Mouse (Mus musculus) liver, postnatal 0 days (tissue): ENCODE measurements around the gene Ric1. TPM values are rescaled to one million over a fixed set of nuclear protein-coding genes. Genes with fewer than 3 reads are reported as not detected.

ENCODE experiments used
- ATAC-seq: fragments of 200-750 bp; cut with Nextera tagmentation; 2 replicates; pipeline ENCODE4 v1.8.0; 2017; ENCODE audit warnings: mild to moderate bottlenecking, moderate library complexity
- DNase-seq: peaks from one replicate; pipeline ENCODE4 v3.0.0-alpha.2; 2016
- H3K27ac ChIP-seq: fragments of 300-500 bp; sonication (generic); 2 replicates; pipeline ENCODE4 v1.5.1; 2014; ENCODE audit warnings: antibody characterized with exemption, moderate library complexity, mild to moderate bottlenecking, low read depth
- H3K27me3 ChIP-seq: fragments of 300-500 bp; sonication (generic); 2 replicates; pipeline ENCODE4 v1.6.1; 2014; ENCODE audit warnings: low read length, control low read depth, mixed read lengths; ENCODE audit not compliant: insufficient read depth
- H3K36me3 ChIP-seq: fragments of 300-500 bp; sonication (generic); replicated peaks from 2 replicates; pipeline ENCODE4 v1.6.1; 2014; ENCODE audit warnings: mild to moderate bottlenecking, control low read depth, low read length, moderate library complexity, mixed read lengths; ENCODE audit not compliant: insufficient read depth
- H3K4me1 ChIP-seq: fragments of 300-500 bp; sonication (generic); 2 replicates; pipeline ENCODE4 v1.6.1; 2014; ENCODE audit warnings: antibody characterized with exemption, mild to moderate bottlenecking, control low read depth; ENCODE audit not compliant: insufficient read depth
- H3K4me2 ChIP-seq: fragments of 300-500 bp; sonication (generic); 2 replicates; pipeline ENCODE4 v1.6.1; 2014; ENCODE audit warnings: low read depth, mild to moderate bottlenecking, low read length, moderate library complexity, mixed read lengths
- H3K4me3 ChIP-seq: fragments of 300-500 bp; sonication (generic); 2 replicates; pipeline ENCODE4 v1.5.1; 2014; ENCODE audit warnings: low read depth, low read length
- H3K9ac ChIP-seq: fragments of 300-500 bp; sonication (generic); replicated peaks from 2 replicates; pipeline ENCODE4 v1.6.1; 2014; ENCODE audit warnings: mild to moderate bottlenecking, moderate library complexity
- H3K9me3 ChIP-seq: fragments of 300-500 bp; sonication (generic); 2 replicates; pipeline ENCODE4 v1.6.1; 2016; ENCODE audit warnings: mild to moderate bottlenecking, control low read depth, low read length, mixed read lengths
- CTCF ChIP-seq: sonication (generic); IDR thresholded peaks from 2 replicates; pipeline ENCODE4 v1.5.1; 2016; ENCODE audit warnings: antibody characterized with exemption, low read depth
- EP300 ChIP-seq: IDR thresholded peaks from 2 replicates; pipeline ENCODE4 v1.6.1; 2016; ENCODE audit warnings: antibody characterized with exemption, low read depth, mild to moderate bottlenecking
- whole genome bisulfite sequencing: fragments of 180-500 bp; shearing (Covaris S2); extraction: QIAGEN DNeasy Blood & Tissue Kit; methylation state at CpG from one replicate; pipeline ENCODE4 v1.1.7; 2014; ENCODE audit not compliant: insufficient replicate concordance; 5-methylcytosine and 5-hydroxymethylcytosine counted together
- polyA plus RNA-seq: library from polyadenylated mRNA; unstranded; fragments of >200 nt; fragmentation: Nextera tagmentation; extraction: Ambion mirVana; gene quantifications from 2 replicates; pipeline ENCODE4 v1.2.1, GENCODE M21; 2015

Ric1 gene
- polyA plus RNA-seq, 1 experiment from 2014 or later: 7.8 TPM

GRCm38 (mm10) chr19:29481578-29481977 is 40.5 kb upstream of the Ric1 start:
- no peak overlapping the region for H3K9ac ChIP-seq
- H3K9me3 ChIP-seq: no peaks in the 10 kb centered on the region
- TF ChIP-seq EP300: no peak
- no peak for TF ChIP-seq CTCF
- H3K36me3 ChIP-seq: no peaks in the 10 kb centered on the region
- ATAC-seq (no peak), DNase-seq (no peak)
- 52% methylated on average over 6 of the region's 6 CpGs for WGBS
- H3K27ac ChIP-seq: no peak overlapping the region
- H3K4me1 ChIP-seq: peaks cover 9% of the 10 kb centered on the region
- no peak overlapping the region for H3K4me3 ChIP-seq
- H3K27me3 ChIP-seq: no peaks in the 10 kb centered on the region
- H3K4me2 ChIP-seq: no peak overlapping the region

- TF ChIP-seq EP300 (no peak), CTCF (no peak)
- no peaks in the 10 kb centered on the region for H3K9me3 ChIP-seq
- no peak overlapping the region for H3K9ac ChIP-seq
- WGBS: 60% methylated on average over 5 of the region's 5 CpGs
- no peak overlapping the region for H3K27ac ChIP-seq
- H3K36me3 ChIP-seq: no peaks in the 10 kb centered on the region
- no peaks in the 10 kb centered on the region for H3K27me3 ChIP-seq
- H3K4me1 ChIP-seq: peaks cover 10% of the 10 kb centered on the region
- DNase-seq (no peak), ATAC-seq (no peak)
- no peak overlapping the region for H3K4me3 ChIP-seq
- no peak overlapping the region for H3K4me2 ChIP-seq
Observed at GRCm38 (mm10) chr19:29482148-29482547, 39.9 kb upstream of the Ric1 start.

GRCm38 (mm10) chr19:29482637-29483036 is 39.4 kb upstream of the Ric1 start:
- Histone ChIP-seq H3K27ac (no peak overlapping the region), H3K36me3 (no peaks in the 10 kb centered on the region), H3K4me1 (peaks cover 12% of the 10 kb centered on the region), H3K4me2 (no peak overlapping the region), H3K9ac (no peak overlapping the region), H3K27me3 (no peaks in the 10 kb centered on the region), H3K4me3 (no peak overlapping the region), H3K9me3 (no peaks in the 10 kb centered on the region)
- TF ChIP-seq EP300 (no peak), CTCF (no peak)
- DNase-seq (no peak), ATAC-seq (no peak)
- WGBS: 36% methylated on average over 3 of the region's 3 CpGs

- DNase-seq (no peak), ATAC-seq (no peak)
- Histone ChIP-seq H3K4me2 (no peak overlapping the region), H3K4me1 (peaks cover 19% of the 10 kb centered on the region), H3K27ac (no peak overlapping the region), H3K4me3 (no peak overlapping the region), H3K9me3 (no peaks in the 10 kb centered on the region), H3K36me3 (no peaks in the 10 kb centered on the region), H3K9ac (no peak overlapping the region), H3K27me3 (no peaks in the 10 kb centered on the region)
- 61% methylated on average over 2 of the region's 2 CpGs for WGBS
- no peak for TF ChIP-seq CTCF
- no peak for TF ChIP-seq EP300
Observed at GRCm38 (mm10) chr19:29483386-29483785, 38.7 kb upstream of the Ric1 start.

GRCm38 (mm10) chr19:29484537-29484936 is 37.5 kb upstream of the Ric1 start:
- 26% methylated on average over 2 of the region's 2 CpGs for WGBS

GRCm38 (mm10) chr19:29485257-29485948 is 36.7 kb upstream of the Ric1 start:
- ATAC-seq (no peak), DNase-seq (no peak)
- H3K4me1 ChIP-seq: peaks cover 29% of the 10 kb centered on the region
- H3K4me3 ChIP-seq: no peak overlapping the region
- no peak overlapping the region for H3K4me2 ChIP-seq
- 76% methylated on average over 3 of the region's 3 CpGs for WGBS
- no peaks in the 10 kb centered on the region for H3K9me3 ChIP-seq
- TF ChIP-seq EP300 (no peak), CTCF (no peak)
- no peak overlapping the region for H3K9ac ChIP-seq
- H3K27ac ChIP-seq: peak overlapping the region; percentile 53
- H3K36me3 ChIP-seq: no peaks in the 10 kb centered on the region
- H3K27me3 ChIP-seq: no peaks in the 10 kb centered on the region

More at GRCm38 (mm10) chr19:29484537-29484936, 37.5 kb upstream of the Ric1 start:
- peaks cover 26% of the 10 kb centered on the region for H3K4me1 ChIP-seq
- H3K4me2 ChIP-seq: no peak overlapping the region
- TF ChIP-seq EP300 (no peak), CTCF (no peak)
- ATAC-seq (peak; percentile 18; the same call in 1 of the 2 replicates), DNase-seq (no peak)
- H3K9me3 ChIP-seq: no peaks in the 10 kb centered on the region
- H3K36me3 ChIP-seq: no peaks in the 10 kb centered on the region
- no peak overlapping the region for H3K4me3 ChIP-seq
- H3K27ac ChIP-seq: peak overlapping the region; percentile 58
- H3K27me3 ChIP-seq: no peaks in the 10 kb centered on the region
- H3K9ac ChIP-seq: no peak overlapping the region
